Mouse (Mus musculus): ENCODE results near the gene Snapc1. TPM values are rescaled to one million over a fixed set of nuclear protein-coding genes. Genes with fewer than 3 reads are reported as not detected.

Gene Snapc1
- total RNA-seq (2021) = 1 to 10 TPM; 3.6 to 5.0 TPM
- long read RNA-seq, experiment 1, full-length matches to known transcripts = 5 of 5 reads
- long read RNA-seq, experiment 1, partial matches to known transcripts = 0 of 5 reads
- long read RNA-seq, experiment 1, other reads (novel, unspliced or antisense) = 0 of 5 reads
- long read RNA-seq, experiment 2, full-length matches to known transcripts = 1 of 2 reads
- long read RNA-seq, experiment 2, partial matches to known transcripts = 0 of 2 reads
- long read RNA-seq, experiment 2, other reads (novel, unspliced or antisense) = 1 of 2 reads

DNA sequence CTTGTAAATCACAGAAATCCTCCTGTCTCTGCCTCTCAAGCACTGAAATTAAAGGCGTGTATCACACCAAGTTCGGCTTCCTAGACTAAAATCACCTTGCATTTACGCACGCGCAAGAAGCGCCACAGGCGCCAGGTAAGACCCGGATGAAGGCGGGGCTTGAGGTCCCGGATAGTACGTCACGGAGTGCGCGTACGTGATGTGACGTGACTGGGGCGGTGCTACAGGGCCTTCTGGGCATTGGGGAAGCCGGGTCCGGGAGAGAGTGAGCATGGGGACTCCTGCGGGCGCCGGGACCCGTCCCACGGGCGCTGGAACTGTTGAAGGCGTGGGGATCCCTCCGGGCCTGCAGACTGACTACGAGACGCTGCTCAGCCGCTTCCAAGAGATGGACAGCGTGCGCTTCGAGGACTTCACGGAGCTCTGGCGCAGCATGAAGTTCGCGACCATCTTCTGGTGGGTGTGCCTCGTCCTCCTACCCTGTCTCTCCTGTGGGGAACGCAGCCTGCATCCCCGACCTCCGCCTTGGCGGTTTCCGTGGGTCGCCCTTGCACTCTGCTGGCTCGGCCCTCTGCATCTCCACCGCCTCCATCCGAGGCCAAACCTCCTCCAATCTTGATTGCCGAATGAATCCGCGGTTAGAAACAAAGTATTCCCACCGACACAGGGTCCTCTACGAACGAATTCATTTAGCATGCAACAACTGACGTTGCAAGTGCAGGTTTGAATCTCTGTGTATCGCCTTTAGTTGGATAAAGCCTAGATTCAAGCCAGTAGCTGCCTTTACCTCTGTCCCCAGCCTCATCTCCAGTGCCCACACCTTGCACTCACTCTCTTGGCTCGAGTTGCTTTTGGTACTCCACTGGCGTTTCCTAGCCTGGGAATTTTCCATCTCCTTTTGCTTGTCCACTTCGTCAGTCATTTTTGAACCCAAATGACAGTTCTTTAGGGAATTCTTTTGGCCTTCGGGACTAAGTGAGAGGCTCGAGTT lies at the start of gene Snapc1:
TSS of gene Snapc1 (plus strand) at position 191 of the 991 bp plus-strand sequence.
- peak; percentile 94 for DNase-seq
- intact Hi-C loops (cut with DNase I; ENCODE audit: low total_unique reads) = no loop called here

DNA sequence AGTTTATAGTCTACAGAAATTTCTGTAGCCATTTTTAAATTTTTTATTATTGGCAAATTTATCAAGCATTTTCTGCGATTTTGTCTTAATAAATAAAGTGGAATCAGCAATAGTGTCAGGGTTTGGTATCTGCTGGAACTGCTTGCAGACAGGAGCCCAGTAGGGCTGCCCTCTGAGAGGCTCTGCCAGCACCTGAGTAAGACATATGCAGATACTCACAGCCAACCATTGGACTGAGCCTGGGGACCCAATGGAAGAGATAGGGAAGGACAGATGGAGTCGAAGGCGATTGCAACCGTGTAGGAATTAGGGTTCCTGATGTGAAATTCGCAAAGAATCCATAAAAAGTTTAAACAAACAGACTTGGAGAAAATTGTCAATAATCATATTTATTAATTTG lies 45.8 kb upstream of the Snapc1 start:
- intact Hi-C loops (cut with DNase I; ENCODE audit: low total_unique reads) = no loop called here
- no peak for DNase-seq

DNA sequence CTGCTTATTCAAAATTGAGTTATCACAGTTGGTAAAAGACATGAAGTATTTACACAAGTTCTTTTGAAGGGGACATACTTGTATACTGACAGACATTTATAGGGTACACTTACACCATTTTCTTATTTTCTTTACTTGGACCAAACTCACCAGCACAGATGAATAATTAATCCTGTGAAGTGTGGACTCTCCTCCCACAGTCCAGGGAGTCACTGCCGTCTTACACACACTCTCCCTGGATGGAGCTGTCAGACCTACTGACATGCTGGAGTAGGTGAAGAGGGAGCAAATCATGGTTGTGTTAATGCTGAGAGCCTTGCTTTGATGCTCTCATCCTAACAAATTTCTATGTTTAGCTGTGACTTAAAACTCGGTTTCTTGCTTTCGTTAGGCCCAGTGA lies 34.0 kb upstream of the Snapc1 start:
- intact Hi-C loops (cut with DNase I; ENCODE audit: low total_unique reads) = no loop called here
- DNase-seq = no peak

DNA sequence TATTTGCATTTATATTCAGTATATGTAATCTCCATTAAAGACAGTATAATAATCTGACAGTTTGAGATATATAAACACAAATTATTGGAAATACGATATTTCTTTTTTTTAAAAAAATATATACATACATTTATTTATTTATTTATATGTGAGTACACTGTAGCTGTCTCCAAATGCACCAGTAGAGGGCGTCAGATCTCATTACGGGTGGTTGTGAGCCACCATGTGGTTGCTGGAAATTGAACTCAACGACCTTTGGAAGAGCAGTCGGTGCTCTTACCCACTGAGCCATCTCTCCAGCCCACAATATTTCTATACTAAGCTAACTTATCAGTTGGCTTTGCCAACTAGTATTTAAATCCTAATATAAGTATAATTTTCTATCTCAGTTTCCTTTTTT lies 33.0 kb upstream of the Snapc1 start:
- intact Hi-C loops (cut with DNase I; ENCODE audit: low total_unique reads) = no loop called here
- DNase-seq = no peak

DNA sequence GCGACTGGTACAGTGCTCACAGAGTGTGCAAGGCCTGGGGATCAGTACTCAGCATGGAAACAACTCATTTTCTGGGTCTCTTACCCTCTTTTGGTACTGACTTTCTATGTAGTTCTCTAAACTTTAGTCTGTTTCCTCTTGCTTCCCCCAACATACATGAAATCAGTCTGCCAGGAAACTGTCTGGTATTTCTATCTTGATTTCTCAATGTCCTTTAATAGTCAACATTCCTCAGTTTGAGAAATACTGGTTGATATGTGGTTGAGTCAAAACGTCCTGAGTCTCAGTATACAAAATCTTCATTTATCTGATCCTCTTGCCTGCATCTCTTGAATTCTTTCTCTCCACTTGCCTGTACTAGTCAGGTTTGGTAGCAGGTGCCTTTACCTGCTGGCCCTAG lies 29.8 kb upstream of the Snapc1 start:
- intact Hi-C loops (cut with DNase I; ENCODE audit: low total_unique reads) = no loop called here
- DNase-seq = no peak

DNA sequence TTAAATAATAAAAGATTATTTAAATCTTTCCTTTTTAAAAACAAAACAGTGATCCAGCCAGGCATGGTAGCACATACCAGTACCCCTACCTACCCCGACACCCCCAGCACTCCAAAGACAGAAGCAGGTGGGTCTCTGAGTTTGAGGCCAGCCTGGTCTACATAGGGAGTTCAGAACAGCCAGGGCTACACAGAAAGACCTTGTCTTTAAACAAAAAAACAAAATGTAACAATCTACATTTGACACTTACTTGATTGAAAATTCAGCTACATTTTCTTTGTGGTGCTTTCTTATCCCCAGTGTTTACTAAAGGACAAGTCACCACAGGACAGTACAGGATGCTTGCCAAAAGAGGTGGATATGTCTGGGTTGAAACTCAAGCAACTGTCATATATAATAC lies 26.9 kb upstream of the Snapc1 start, which contains the start of gene Gm49321:
TSS of gene Gm49321 (plus strand) at position 301 of the 400 bp plus-strand sequence.
- intact Hi-C loops (cut with DNase I; ENCODE audit: low total_unique reads) = no loop called here

DNA sequence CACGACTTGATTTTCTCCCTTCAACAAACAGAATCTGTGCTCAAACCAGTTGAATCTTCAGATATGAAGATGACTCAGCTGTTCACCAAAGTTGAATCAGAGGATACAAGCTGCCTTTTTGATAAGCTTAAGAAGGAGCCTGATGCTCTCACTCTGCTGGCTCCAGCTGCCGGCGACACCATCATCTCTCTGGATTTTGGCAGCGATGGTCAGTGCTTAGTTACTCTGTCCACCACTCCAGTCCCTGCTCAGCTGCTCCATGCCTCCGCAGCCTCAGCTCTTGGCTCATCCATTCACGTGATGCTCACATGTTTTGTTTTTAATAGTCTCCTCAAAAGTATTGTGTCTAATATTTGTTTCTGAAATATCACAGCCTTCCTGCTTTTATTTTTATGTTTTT lies 24.7 kb upstream of the Snapc1 start:
- DNase-seq = peak; percentile 15
- intact Hi-C loops (cut with DNase I; ENCODE audit: low total_unique reads) = no loop called here

More for the DNA sequence above, 26.9 kb upstream of the Snapc1 start, which contains the start of gene Gm49321:
- no peak for DNase-seq

DNA sequence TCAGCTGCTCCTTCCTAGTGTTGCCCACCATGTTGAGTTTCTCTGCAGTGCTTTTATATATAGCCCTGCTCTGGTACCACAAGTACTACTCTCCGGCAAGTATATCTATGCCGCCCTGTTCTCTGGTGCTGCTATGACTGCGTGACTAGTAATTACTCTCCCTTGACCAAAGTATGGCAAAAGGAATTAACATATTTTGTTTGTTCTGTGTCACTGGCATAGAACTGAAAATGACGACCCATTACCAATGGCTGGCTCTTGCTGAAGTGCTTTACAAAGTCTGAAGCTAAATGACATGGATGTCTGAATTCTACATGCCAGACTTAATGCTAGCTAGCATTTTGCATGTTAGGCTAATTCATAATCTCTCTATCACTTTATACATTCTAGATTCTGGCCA lies 15.9 kb upstream of the Snapc1 start:
- intact Hi-C loops (cut with DNase I; ENCODE audit: low total_unique reads) = no loop called here
- DNase-seq = no peak

DNA sequence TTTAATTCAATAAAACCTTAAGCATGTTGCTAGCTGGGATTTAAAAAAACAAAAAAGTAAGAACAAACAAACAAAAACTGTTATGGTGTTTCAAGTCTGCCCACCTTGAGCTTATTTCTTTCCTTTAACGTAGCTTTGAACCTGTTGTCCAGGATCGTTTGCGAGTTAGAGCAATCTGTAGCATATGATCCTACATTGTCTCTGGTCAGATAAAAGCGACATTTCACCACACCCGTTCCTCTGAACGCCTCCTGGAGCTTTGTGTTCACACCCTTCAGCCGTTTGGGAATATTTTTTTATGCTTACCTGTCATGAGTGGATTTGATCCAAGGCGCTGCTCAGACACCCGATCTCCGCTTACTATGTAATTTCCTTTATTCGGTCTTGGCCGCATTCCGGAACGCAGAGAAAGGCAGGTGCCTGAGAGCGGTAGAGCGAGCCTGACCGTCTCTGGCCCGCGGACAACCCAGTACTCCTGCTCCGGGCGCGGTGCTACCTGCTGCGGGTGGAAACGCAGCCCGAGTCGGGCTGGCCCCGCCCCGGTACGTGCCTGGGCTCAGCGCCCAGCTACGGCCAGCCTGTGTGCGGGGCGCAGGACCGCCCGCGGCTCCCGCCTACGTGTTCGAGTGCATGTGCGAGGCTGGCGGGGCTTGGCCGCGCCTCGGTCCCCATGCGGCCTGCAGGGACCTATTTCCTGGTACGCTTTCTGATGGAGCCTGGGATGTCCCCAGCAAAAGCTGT lies 14.8 kb upstream of the Snapc1 start:
- peak; percentile 24 for DNase-seq
- intact Hi-C loops (cut with DNase I; ENCODE audit: low total_unique reads) = no loop called here

DNA sequence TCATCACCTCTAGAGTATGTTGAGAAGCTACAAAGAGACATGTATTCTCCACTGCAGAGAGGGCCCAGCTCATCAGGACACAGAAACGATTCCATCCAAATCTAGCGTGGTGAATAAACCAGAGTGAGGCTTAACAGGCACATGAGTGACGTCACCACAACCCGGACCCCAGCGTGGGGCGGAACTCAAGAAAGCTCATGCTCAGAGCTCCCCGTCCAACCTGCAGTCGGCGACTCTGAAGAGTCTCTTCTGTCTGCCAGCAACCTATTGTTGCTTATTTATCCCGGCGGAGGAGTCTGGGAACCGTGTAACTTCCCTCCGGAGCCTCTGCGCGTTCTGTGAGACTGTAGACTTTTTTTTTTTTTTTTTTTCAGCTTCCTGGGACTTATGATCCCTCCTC lies 11.4 kb upstream of the Snapc1 start:
- DNase-seq = peak; percentile 8
- intact Hi-C loops (cut with DNase I; ENCODE audit: low total_unique reads) = no loop called here

DNA sequence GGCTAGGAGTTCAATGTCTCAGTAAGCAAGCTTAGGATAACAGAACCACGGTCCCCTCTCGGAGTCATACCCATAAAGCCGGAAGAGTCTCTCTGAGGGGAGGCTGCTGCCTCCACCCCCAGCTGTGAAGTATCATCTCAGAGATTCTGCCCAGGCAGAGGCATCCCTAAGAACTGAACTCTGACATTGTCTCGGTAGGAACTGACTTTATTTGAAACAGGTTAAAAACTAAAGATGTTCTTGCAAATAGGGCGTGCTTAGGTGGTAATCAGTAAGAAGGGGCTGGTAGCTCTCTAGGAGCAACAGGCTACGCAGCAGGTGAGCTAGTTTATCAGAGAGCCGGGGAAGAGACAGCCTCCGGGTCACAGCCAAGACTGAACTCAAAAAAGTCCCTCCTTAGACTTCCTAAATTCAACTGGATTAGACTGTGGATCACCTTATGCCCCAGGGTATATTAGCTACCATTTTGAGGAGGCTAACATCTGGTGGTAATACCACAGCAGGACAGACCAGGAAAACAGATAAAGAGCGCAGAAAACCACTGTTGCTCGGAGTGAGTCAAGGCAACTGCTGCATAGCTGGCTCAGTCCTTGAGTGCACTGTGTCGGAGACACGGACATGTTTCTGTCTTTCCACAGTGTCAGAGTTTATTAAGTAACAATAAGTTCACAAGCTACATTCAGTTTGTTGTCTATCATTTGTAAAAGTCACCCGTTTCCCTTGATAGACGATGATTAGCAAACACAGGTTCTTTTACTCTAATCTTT lies 10.7 kb upstream of the Snapc1 start:
- no peak for DNase-seq
- intact Hi-C loops (cut with DNase I; ENCODE audit: low total_unique reads) = no loop called here

DNA sequence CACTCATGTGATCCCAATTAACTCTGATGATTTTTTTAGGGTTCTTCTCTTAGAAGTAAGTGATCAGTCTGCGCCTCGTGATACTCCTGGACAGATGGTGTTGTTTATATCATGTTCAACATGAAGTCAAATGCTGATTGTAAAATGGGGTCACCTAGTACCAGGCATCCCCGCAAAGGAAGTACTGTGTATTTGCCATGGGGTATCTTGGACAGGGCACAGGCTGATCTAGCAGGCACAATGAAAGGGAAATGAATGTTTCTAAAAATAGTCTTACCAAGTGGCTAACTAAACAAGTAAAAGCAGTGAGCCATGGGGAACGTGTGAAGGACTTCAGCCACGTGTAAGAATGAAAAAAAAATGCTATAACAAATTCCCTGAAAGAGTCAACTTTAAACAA lies 9.5 kb upstream of the Snapc1 start:
- DNase-seq = no peak
- intact Hi-C loops (cut with DNase I; ENCODE audit: low total_unique reads) = no loop called here

DNA sequence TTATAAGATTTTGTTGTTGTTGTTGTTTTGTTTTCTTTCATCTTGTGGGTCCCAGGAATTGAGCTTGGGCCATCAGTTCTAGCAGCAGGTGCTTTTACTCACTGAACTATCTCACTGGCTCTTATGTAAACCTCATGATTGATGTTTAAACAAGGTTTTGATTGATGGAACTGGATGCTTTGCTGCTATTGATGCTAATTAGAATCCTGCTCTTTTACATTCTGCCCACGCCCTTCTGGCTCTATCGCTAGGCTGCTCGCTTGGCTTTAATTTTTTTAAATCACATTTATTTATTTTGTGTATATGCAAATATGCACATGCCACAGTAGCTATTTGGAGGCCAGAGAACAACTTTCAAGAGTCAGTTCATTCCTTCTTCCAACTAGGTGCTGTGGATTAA lies 6.6 kb upstream of the Snapc1 start:
- no peak for DNase-seq
- intact Hi-C loops (cut with DNase I; ENCODE audit: low total_unique reads) = no loop called here

DNA sequence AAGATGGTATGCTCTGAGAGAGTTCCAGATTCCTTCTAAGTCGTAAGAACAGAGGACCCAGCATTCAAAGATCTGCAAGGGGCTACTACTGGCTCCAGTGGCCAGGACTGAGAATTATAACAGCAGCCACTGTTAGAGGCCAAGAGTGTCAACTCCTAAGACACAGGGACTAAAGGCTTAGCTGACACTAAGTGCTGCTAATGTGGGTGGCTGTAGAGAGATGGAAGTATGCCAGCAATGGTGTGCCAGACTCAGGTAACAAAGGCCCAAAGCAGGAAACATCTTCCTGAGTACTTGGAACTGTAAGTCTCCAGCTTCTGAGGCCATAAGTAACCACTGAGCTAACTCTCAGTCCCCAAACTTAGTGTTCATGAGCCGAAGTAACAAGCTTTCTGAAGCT lies 5.5 kb upstream of the Snapc1 start:
- intact Hi-C loops (cut with DNase I; ENCODE audit: low total_unique reads) = no loop called here
- DNase-seq = no peak

DNA sequence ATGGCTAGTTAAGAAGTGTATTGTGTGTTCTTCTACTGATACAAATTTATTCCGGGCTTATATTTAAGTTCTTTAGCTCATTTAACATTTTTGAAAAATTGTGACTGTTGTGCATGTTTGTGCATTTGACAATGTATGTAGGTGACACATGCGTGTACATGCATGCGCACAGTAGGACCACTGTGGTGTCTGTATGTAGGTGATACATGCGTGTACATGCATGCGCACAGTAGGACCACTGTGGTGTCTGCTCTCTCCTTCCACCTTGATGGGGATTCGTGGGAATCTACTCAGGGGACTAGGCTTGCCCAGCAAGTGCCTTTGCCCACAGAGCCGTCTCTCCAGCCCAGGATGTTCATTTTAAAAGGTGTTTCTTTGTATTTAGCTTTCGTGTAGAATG lies 4.9 kb downstream of the Snapc1 start:
- DNase-seq = no peak
- intact Hi-C loops (cut with DNase I; ENCODE audit: low total_unique reads) = no loop called here

DNA sequence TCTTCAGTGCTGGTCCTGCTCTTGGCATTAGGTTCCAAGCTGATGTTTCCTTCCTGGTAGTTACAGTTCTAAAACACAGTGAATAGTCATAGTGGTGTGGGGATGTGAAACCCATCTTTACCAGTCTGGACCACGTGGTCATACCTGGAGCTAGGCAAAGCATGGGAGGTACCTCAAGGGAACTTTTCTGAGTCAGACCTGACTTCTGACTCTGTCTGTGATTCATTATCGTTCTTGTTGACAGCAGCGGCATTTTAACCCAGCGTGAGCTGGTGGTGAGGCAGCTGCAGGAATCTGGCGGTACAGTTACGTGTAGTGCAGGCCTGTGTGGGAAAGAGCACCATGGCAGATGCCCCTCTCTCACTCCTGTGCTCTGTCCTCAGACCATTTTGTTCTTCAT lies 10.3 kb downstream of the Snapc1 start:
- no peak for DNase-seq
- intact Hi-C loops (cut with DNase I; ENCODE audit: low total_unique reads) = no loop called here

DNA sequence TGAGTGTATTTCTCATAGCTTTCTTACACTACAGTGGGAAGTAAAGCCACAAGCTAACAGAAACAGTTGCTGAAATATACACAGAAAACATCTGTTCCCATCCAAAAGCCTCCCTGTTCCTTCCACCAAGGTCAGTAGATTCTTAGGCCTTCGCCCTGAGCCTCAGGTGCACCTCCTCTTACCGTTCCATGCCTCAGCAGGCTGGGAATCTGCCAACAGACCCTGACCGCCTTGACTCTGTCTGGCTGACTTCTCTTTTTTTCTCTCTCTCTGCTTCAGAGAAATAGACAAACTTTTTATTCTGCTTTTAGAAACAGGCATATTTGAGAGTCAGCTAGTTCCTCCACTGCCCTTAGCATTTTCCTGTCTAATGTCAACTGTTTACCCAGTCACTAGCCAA lies 13.9 kb downstream of the Snapc1 start:
- intact Hi-C loops (cut with DNase I; ENCODE audit: low total_unique reads) = no loop called here
- no peak for DNase-seq

DNA sequence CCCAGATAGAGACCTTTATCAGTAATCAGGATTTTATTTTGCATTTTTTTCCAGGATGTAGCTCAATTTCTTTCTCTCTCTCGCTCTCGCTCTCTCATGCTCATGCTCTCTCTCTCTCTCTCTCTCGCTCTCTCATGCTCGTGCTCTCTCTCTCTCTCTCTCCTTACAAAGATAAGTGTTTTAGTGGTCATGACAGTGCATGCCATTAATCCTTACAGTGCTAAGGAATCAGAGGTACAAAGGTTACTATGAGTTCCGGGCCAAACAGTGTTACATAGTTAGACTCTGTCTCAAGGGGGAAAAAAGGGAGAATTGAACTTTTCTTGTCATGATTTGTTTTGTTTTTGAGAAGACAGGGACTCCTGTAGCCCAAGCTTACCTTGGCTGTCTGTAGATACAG lies 15.4 kb downstream of the Snapc1 start:
- intact Hi-C loops (cut with DNase I; ENCODE audit: low total_unique reads) = no loop called here
- no peak for DNase-seq

DNA sequence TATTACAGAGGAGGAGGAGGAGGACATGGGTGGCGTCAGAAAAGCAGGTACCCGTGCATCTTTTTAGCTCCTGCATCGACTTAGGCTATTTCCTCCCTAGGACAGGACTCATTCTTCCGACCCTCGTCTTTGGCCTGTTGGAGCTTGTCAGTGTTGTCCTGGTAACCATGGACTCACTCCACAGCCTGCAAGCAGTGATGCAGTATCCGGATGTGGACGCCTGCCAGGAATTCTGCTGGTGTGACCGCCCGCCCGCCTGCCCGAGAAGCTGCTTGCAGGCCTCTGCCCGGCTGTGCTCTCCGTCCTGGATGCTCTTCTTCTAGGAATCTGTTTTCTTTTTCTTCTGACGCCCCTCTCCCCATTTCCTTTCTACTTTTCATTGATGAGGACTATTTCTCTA lies 18.3 kb downstream of the Snapc1 start:
- peak; percentile 67 for DNase-seq
- intact Hi-C loops (cut with DNase I; ENCODE audit: low total_unique reads) = no loop called here
